15 mouse cellular contexts compared by ENCODE assay signal in the genomic region with DNA sequence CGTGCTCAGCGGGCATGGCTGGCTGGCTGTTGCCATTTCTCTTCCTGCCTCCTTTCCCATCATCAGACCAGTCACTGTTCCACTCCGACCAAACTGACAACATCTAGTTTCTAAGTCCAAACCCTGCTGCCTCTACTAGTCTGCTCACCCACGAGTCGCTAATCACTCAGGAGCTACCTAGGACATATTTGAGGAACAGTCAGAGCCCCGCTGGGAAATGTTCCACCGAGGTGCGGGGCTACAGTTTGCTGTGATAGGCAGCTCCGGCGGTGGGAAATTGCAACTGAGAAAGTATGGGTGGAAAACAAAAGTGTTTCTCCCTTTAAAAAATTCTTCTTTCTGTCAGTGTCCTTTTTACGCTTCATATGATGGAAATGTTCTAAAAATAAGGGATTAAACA. TPM values are rescaled to one million over a fixed set of nuclear protein-coding genes. Genes with fewer than 3 reads are reported as not detected.
A peak's percentile ranks its signal among the peaks of the same experiment; 100 is the strongest.
DNase-seq lines count a peak whose midpoint lies in the region; ATAC-seq and TF ChIP-seq lines count a peak whose summit lies in the region.
"Had no signal": no experiment of that assay in that cellular context is flagged by ENCODE, and none has a peak within 500 bp of the region (broad histone marks: within the 10 kb centered on the region; RNA-seq: fewer than 3 reads in every experiment).

No protein-coding gene starts in this region.

- H3K4me3 ChIP-seq in midbrain, embryonic 10.5 days: 0 out of 2 replicates have a peak overlapping the region, but pooled peaks have one; percentile 32
- no peak overlapping the region for H3K4me3 ChIP-seq in midbrain, postnatal 0 days (ENCODE audit: low read depth, low read length)
- peak overlapping the region; percentile 20; the same call in 1 of the 2 replicates for H3K4me3 ChIP-seq in hindbrain, embryonic 10.5 days
- H3K4me3 ChIP-seq in limb, embryonic 15.5 days: no peak overlapping the region
- no peak overlapping the region for H3K4me3 ChIP-seq in cerebellum, adult 2 months (replicated peaks; ENCODE audit: insufficient read depth, low read depth, low read length)
- H3K4me3 ChIP-seq: liver, embryonic 15.5 days had no signal

- ATAC-seq in midbrain, postnatal 0 days (ENCODE audit: low FRiP score): no peak
- no peak for ATAC-seq in limb, embryonic 15.5 days (ENCODE audit: insufficient number of reproducible peaks, low FRiP score, low TSS enrichment, low read depth)

- no peak overlapping the region for H3K9ac ChIP-seq in midbrain, postnatal 0 days (replicated peaks; ENCODE audit: low read length, poor library complexity, severe bottlenecking)
- no peak overlapping the region for H3K9ac ChIP-seq in limb, embryonic 15.5 days
- H3K9ac ChIP-seq: liver, embryonic 15.5 days had no signal

- no peaks in the 10 kb centered on the region for H3K36me3 ChIP-seq in midbrain, embryonic 10.5 days
- no peaks in the 10 kb centered on the region for H3K36me3 ChIP-seq in midbrain, postnatal 0 days (ENCODE audit: insufficient read depth, low read length)
- H3K36me3 ChIP-seq in hindbrain, embryonic 10.5 days: no peaks in the 10 kb centered on the region
- no peaks in the 10 kb centered on the region for H3K36me3 ChIP-seq in limb, embryonic 15.5 days
- H3K36me3 ChIP-seq: liver, embryonic 15.5 days had no signal

- TF ChIP-seq CTCF in midbrain, postnatal 0 days (IDR thresholded peaks at IDR 0.05): no peak
- no peak for TF ChIP-seq CTCF in cerebellum, adult 2 months (IDR thresholded peaks at IDR 0.05; ENCODE audit: borderline replicate concordance, insufficient read depth, low read depth, low read length)

- no peak for DNase-seq in midbrain, embryonic 10.5 days (ENCODE audit: low spot score)
- DNase-seq in midbrain, postnatal 0 days (ENCODE audit: low spot score): no peak
- DNase-seq in hindbrain, embryonic 10.5 days (ENCODE audit: low spot score): peak; percentile 32
- no peak for DNase-seq in embryo, embryonic 9.5 days (ENCODE audit: extremely low spot score)
- DNase-seq in ovary, adult 18-20 months (ENCODE audit: low spot score): no peak
- no peak for DNase-seq in cerebellum, adult 2 months
- DNase-seq: cerebellum, adult 9-11 months; heart, postnatal 4 days; kidney, adult 8-10 months; layer of hippocampus, adult 9-11 months; right cerebral cortex, postnatal 4 days; thymus, postnatal 25 days had no signal

- peaks cover 3% of the 10 kb centered on the region for H3K27me3 ChIP-seq in midbrain, embryonic 10.5 days (ENCODE audit: low read depth, poor library complexity, severe bottlenecking)
- H3K27me3 ChIP-seq in midbrain, postnatal 0 days (ENCODE audit: insufficient read depth, low read length): no peaks in the 10 kb centered on the region
- H3K27me3 ChIP-seq in hindbrain, embryonic 10.5 days (ENCODE audit: insufficient read depth, poor library complexity, severe bottlenecking): no peaks in the 10 kb centered on the region
- H3K27me3 ChIP-seq in limb, embryonic 15.5 days: no peaks in the 10 kb centered on the region
- no peaks in the 10 kb centered on the region; the same call in 1 of the 2 replicates for H3K27me3 ChIP-seq in cerebellum, adult 2 months (ENCODE audit: control insufficient read depth, insufficient read depth, low read length)

- no peak overlapping the region for H3K4me2 ChIP-seq in midbrain, postnatal 0 days (ENCODE audit: low read depth, low read length, poor library complexity, severe bottlenecking)
- no peak overlapping the region for H3K4me2 ChIP-seq in limb, embryonic 15.5 days
- H3K4me2 ChIP-seq: liver, embryonic 15.5 days had no signal

- WGBS in midbrain, embryonic 10.5 days: 60% methylated on average over 11 of the region's 11 CpGs
- WGBS in midbrain, postnatal 0 days: 30% methylated on average over 11 of the region's 11 CpGs
- 52% methylated on average over 11 of the region's 11 CpGs for WGBS in hindbrain, embryonic 10.5 days
- 59% methylated on average over 11 of the region's 11 CpGs for WGBS in limb, embryonic 15.5 days
- 54% methylated on average over 11 of the region's 11 CpGs for WGBS in cerebellum, adult 2 months

- TF ChIP-seq POLR2A in cerebellum, adult 2 months (IDR thresholded peaks at IDR 0.05; ENCODE audit: borderline replicate concordance, insufficient read depth, low read length): no peak

- H3K4me1 ChIP-seq in midbrain, embryonic 10.5 days: peaks cover 33% of the 10 kb centered on the region
- H3K4me1 ChIP-seq in midbrain, postnatal 0 days (ENCODE audit: insufficient read depth, low read length): no peaks in the 10 kb centered on the region
- peaks cover 39% of the 10 kb centered on the region for H3K4me1 ChIP-seq in hindbrain, embryonic 10.5 days (replicated peaks)
- peaks cover 7% of the 10 kb centered on the region for H3K4me1 ChIP-seq in limb, embryonic 15.5 days
- H3K4me1 ChIP-seq in cerebellum, adult 2 months (ENCODE audit: control insufficient read depth, insufficient read depth, low read length): peaks cover 3% of the 10 kb centered on the region
- H3K4me1 ChIP-seq: liver, embryonic 15.5 days had no signal

- peak overlapping the region; percentile 85 for H3K27ac ChIP-seq in midbrain, embryonic 10.5 days (replicated peaks)
- no peak overlapping the region for H3K27ac ChIP-seq in midbrain, postnatal 0 days (ENCODE audit: low read depth, low read length)
- H3K27ac ChIP-seq in hindbrain, embryonic 10.5 days: peak overlapping the region; percentile 87
- H3K27ac ChIP-seq in limb, embryonic 15.5 days: peak overlapping the region; percentile 43; the same call in 1 of the 2 replicates
- H3K27ac ChIP-seq in cerebellum, adult 2 months (ENCODE audit: insufficient read depth, low read length): no peak overlapping the region
- H3K27ac ChIP-seq: liver, embryonic 15.5 days; macrophage had no signal

- H3K9me3 ChIP-seq in midbrain, embryonic 10.5 days (replicated peaks): no peaks in the 10 kb centered on the region
- no peaks in the 10 kb centered on the region for H3K9me3 ChIP-seq in midbrain, postnatal 0 days (ENCODE audit: low read length)
- H3K9me3 ChIP-seq in hindbrain, embryonic 10.5 days: no peaks in the 10 kb centered on the region
- no peaks in the 10 kb centered on the region for H3K9me3 ChIP-seq in limb, embryonic 15.5 days
- H3K9me3 ChIP-seq: liver, embryonic 15.5 days had no signal

RNA-seq across cellular contexts. Expression of a gene that starts 18.4 kb away (rescaled TPM):
- 70.2 and 86.2 TPM in 2 replicates for polyA plus RNA-seq in midbrain, embryonic 10.5 days (2016; fragmentation: Nextera tagmentation; extraction: Ambion mirVana)
- total RNA-seq in midbrain, postnatal 0 days (2014; rRNA removed): 69.6 and 71.7 TPM in 2 replicates
- 52.6 and 58.3 TPM in 2 replicates for polyA plus RNA-seq in midbrain, postnatal 0 days (2015; fragmentation: Nextera tagmentation; extraction: Ambion mirVana)
- polyA plus RNA-seq in hindbrain, embryonic 10.5 days (2016; fragmentation: Nextera tagmentation; extraction: Ambion mirVana): 168 and 176 TPM in 2 replicates
- polyA plus RNA-seq in limb, embryonic 15.5 days (2015; fragmentation: Nextera tagmentation; extraction: Ambion mirVana): 167 and 168 TPM in 2 replicates
- 63.8 and 68.7 TPM in 2 replicates for polyA plus RNA-seq in cerebellum, adult 2 months (2012; rRNA removed)

RNA-seq across cellular contexts. Expression of a gene that starts 30.8 kb away (rescaled TPM):
- 42.9 and 45.3 TPM in 2 replicates for polyA plus RNA-seq in midbrain, embryonic 10.5 days (2016; fragmentation: Nextera tagmentation; extraction: Ambion mirVana)
- 14.5 and 21.8 TPM in 2 replicates for total RNA-seq in midbrain, postnatal 0 days (2014; rRNA removed)
- 28.0 and 28.1 TPM in 2 replicates for polyA plus RNA-seq in midbrain, postnatal 0 days (2015; fragmentation: Nextera tagmentation; extraction: Ambion mirVana)
- polyA plus RNA-seq in hindbrain, embryonic 10.5 days (2016; fragmentation: Nextera tagmentation; extraction: Ambion mirVana): 41.1 and 48.7 TPM in 2 replicates
- polyA plus RNA-seq in limb, embryonic 15.5 days (2015; fragmentation: Nextera tagmentation; extraction: Ambion mirVana): 22.0 and 24.2 TPM in 2 replicates
- polyA plus RNA-seq in cerebellum, adult 2 months (2012; rRNA removed): 19.2 and 19.9 TPM in 2 replicates

RNA-seq across cellular contexts. Expression of a gene that starts 36.3 kb away (rescaled TPM):
- polyA plus RNA-seq in midbrain, embryonic 10.5 days (2016; fragmentation: Nextera tagmentation; extraction: Ambion mirVana): 4.2 and 4.6 TPM in 2 replicates
- total RNA-seq in midbrain, postnatal 0 days (2014; rRNA removed): 2.0 and 6.8 TPM in 2 replicates
- 3.3 and 4.5 TPM in 2 replicates for polyA plus RNA-seq in midbrain, postnatal 0 days (2015; fragmentation: Nextera tagmentation; extraction: Ambion mirVana)
- polyA plus RNA-seq in hindbrain, embryonic 10.5 days (2016; fragmentation: Nextera tagmentation; extraction: Ambion mirVana): 5.0 and 5.1 TPM in 2 replicates
- 33.9 and 36.2 TPM in 2 replicates for polyA plus RNA-seq in limb, embryonic 15.5 days (2015; fragmentation: Nextera tagmentation; extraction: Ambion mirVana)
- polyA plus RNA-seq in cerebellum, adult 2 months (2012; rRNA removed): 9.2 and 9.7 TPM in 2 replicates
- polyA plus RNA-seq: macrophage had no signal

RNA-seq across cellular contexts. Expression of a gene that starts 48.4 kb away (rescaled TPM):
- polyA plus RNA-seq in midbrain, embryonic 10.5 days (2016; fragmentation: Nextera tagmentation; extraction: Ambion mirVana): 99.2 and 117 TPM in 2 replicates
- 166 and 173 TPM in 2 replicates for total RNA-seq in midbrain, postnatal 0 days (2014; rRNA removed)
- polyA plus RNA-seq in midbrain, postnatal 0 days (2015; fragmentation: Nextera tagmentation; extraction: Ambion mirVana): 175 and 182 TPM in 2 replicates
- 103 and 134 TPM in 2 replicates for polyA plus RNA-seq in hindbrain, embryonic 10.5 days (2016; fragmentation: Nextera tagmentation; extraction: Ambion mirVana)
- polyA plus RNA-seq in limb, embryonic 15.5 days (2015; fragmentation: Nextera tagmentation; extraction: Ambion mirVana): 143 and 150 TPM in 2 replicates
- polyA plus RNA-seq in cerebellum, adult 2 months (2012; rRNA removed): 80.5 and 83.5 TPM in 2 replicates

Comparison
In these comparisons a context has a peak if more than half of its experiments do, and no peak if none do; other contexts are left out.
1. H3K27ac ChIP-seq: peak in midbrain, embryonic 10.5 days (single experiment), hindbrain, embryonic 10.5 days (single experiment) and limb, embryonic 15.5 days (single experiment); none in midbrain, postnatal 0 days (single experiment) and cerebellum, adult 2 months (single experiment).
2. H3K4me3 ChIP-seq: peak in midbrain, embryonic 10.5 days (single experiment) and hindbrain, embryonic 10.5 days (single experiment); none in midbrain, postnatal 0 days (single experiment), limb, embryonic 15.5 days (single experiment) and cerebellum, adult 2 months (single experiment).